Mouse (Mus musculus) brain, embryonic 14.5 days (tissue): ENCODE results near the gene Fam19a1.

Experiments used
- CTCF ChIP-seq: fragments of 200-500 bp; IDR thresholded peaks from 2 replicates; pipeline ENCODE4 v1.5.1; 2012; ENCODE audit warnings: inconsistent platforms, mild to moderate bottlenecking, moderate library complexity, borderline replicate concordance; ENCODE audit not compliant: insufficient read depth, insufficient read length; ENCODE audit errors: extremely low read depth
- POLR2A ChIP-seq: fragments of 200-500 bp; IDR thresholded peaks from 2 replicates; pipeline ENCODE4 v1.6.1; 2012; ENCODE audit warnings: mild to moderate bottlenecking, inconsistent platforms, borderline replicate concordance; ENCODE audit not compliant: poor library complexity, insufficient read depth, insufficient read length, severe bottlenecking; ENCODE audit errors: extremely low read depth

GRCm38 (mm10) chr6:96244320-96244719, 131.4 kb downstream of the Fam19a1 start:
- TF ChIP-seq CTCF (no peak), POLR2A (no peak)
